Mouse (Mus musculus) myocyte (in vitro differentiated cells): ENCODE data around the gene Kalrn.

Experiments used
- CEBPB ChIP-seq: IDR thresholded peaks from 2 replicates; pipeline ENCODE4 v1.6.1; 2011; ENCODE audit warnings: mild to moderate bottlenecking, moderate library complexity; ENCODE audit not compliant: poor library complexity, insufficient read depth, severe bottlenecking
- E2F4 ChIP-seq: IDR thresholded peaks from one replicate; pipeline ENCODE4 v1.6.1; 2011; ENCODE audit warnings: mild to moderate bottlenecking, control low read depth, moderate library complexity; ENCODE audit not compliant: insufficient read depth
- MAX ChIP-seq: IDR thresholded peaks from one replicate; pipeline ENCODE4 v1.6.1; 2011; ENCODE audit warnings: low read depth, mild to moderate bottlenecking, control low read depth
- MYOD1 ChIP-seq, 3 experiments: IDR thresholded peaks; one replicate each; pipeline ENCODE4 v1.6.1; 2011; ENCODE audit warnings: control low read depth in 2 of 3, low read depth in 2 of 3, mild to moderate bottlenecking in 2 of 3, moderate library complexity in 1 of 3; ENCODE audit not compliant: insufficient read length in 2 of 3, control insufficient read depth in 1 of 3
- MYOG ChIP-seq, 3 experiments: IDR thresholded peaks; one replicate each; pipeline ENCODE4 v1.6.1; 2011; ENCODE audit warnings: control low read depth in 2 of 3, low read depth in 2 of 3, mild to moderate bottlenecking in 2 of 3; ENCODE audit not compliant: insufficient read length in 2 of 3, control insufficient read depth in 1 of 3, insufficient read depth in 1 of 3
- POLR2A ChIP-seq: IDR thresholded peaks from one replicate; pipeline ENCODE4 v1.6.1; 2011; ENCODE audit warnings: low read depth, mild to moderate bottlenecking, control low read depth, moderate library complexity; ENCODE audit not compliant: insufficient read length
- POLR2AphosphoS2 ChIP-seq: IDR thresholded peaks from one replicate; pipeline ENCODE4 v1.6.1; 2011; ENCODE audit warnings: low read depth, control low read depth; ENCODE audit not compliant: insufficient read length
- SRF ChIP-seq: IDR thresholded peaks from one replicate; pipeline ENCODE4 v1.6.1; 2011; ENCODE audit warnings: low read depth; ENCODE audit not compliant: control insufficient read depth, insufficient read length
- TCF12 ChIP-seq: IDR thresholded peaks from one replicate; pipeline ENCODE4 v1.6.1; 2011; ENCODE audit warnings: mild to moderate bottlenecking, control low read depth; ENCODE audit not compliant: poor library complexity, insufficient read depth, severe bottlenecking
- TCF3 ChIP-seq: IDR thresholded peaks from one replicate; pipeline ENCODE4 v1.6.1; 2011; ENCODE audit warnings: low read depth, control low read depth; ENCODE audit not compliant: insufficient read length
- USF1 ChIP-seq: IDR thresholded peaks from one replicate; pipeline ENCODE4 v1.6.1; 2011; ENCODE audit warnings: low read depth, mild to moderate bottlenecking, control low read depth, moderate library complexity

GRCm38 (mm10) chr16:33999388-33999787, 573.9 kb downstream of the Kalrn start:
- TF ChIP-seq CEBPB (no peak), TCF12 (no peak), E2F4 (no peak), POLR2A (no peak), USF1 (no peak), MYOD1 (IDR thresholded peaks at IDR 0.05; ENCODE audit: control insufficient read depth in 1 of 3, insufficient read length in 2 of 3, low read depth in 2 of 3) (no peak), POLR2AphosphoS2 (no peak), SRF (no peak), TCF3 (no peak), MYOG (IDR thresholded peaks at IDR 0.05; ENCODE audit: control insufficient read depth in 1 of 3, insufficient read depth in 1 of 3, insufficient read length in 2 of 3, low read depth in 2 of 3) (no peak), MAX (no peak)
